Mouse (Mus musculus) spleen, adult 2 months (tissue): ENCODE results near the gene Zc2hc1b.

ENCODE experiments used
- CTCF ChIP-seq: fragments of 200-500 bp; IDR thresholded peaks from 2 replicates; pipeline ENCODE4 v1.5.1; 2011; ENCODE audit warnings: mild to moderate bottlenecking, inconsistent platforms; ENCODE audit not compliant: insufficient read depth, insufficient read length, insufficient replicate concordance; ENCODE audit errors: extremely low read depth
- POLR2A ChIP-seq: fragments of 200-500 bp; IDR thresholded peaks from 2 replicates; pipeline ENCODE4 v1.6.1; 2011; ENCODE audit warnings: low read depth, low read length, inconsistent platforms

DNA sequence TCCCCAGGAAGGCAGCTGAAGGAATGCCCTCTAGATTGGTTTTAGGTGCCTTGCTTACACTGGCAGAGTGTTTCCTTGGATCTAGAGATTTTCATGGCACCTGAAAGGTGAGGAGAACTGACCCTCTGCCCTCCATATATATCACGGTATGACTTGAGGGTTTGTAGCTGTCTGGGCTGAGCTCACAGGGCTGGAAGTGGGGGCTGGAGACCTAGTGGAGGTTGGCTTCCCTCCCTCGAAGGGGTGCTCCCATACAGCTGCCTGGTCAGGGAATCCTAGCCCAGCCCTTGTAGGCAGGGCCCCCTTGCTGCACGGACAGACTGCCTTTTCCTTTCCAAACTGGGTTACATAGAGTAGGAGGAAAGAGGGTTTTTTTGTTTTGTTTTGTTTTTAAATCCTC, 65.0 kb downstream of the Zc2hc1b start:
- no peak for TF ChIP-seq CTCF
- TF ChIP-seq POLR2A = no peak
